Mouse (Mus musculus) central nervous system, embryonic 18 days (tissue): ENCODE results near the gene Zfp850. TPM values are rescaled to one million over a fixed set of nuclear protein-coding genes. Genes with fewer than 3 reads are reported as not detected.

Experiments used
- polyA plus RNA-seq: library from polyadenylated mRNA; depleted of rRNA; stranded (reverse); fragments of >200 nt; gene quantifications from 2 replicates; pipeline ENCODE4 v1.2.3, GENCODE M21; 2012; rRNA removed

Gene Zfp850
- polyA plus RNA-seq = 3.4 and 4.5 TPM in 2 replicates

GRCm38 (mm10) chr7:28013549-28014444, at the start of gene Zfp850:
Gene Zfp850 (minus strand): TSS chr7:28014115.

GRCm38 (mm10) chr7:28049476-28050409, 35.8 kb upstream of the Zfp850 start, which contains the start of gene Psmc4:
Gene Psmc4 (minus strand): TSS chr7:28050101.

DNA sequence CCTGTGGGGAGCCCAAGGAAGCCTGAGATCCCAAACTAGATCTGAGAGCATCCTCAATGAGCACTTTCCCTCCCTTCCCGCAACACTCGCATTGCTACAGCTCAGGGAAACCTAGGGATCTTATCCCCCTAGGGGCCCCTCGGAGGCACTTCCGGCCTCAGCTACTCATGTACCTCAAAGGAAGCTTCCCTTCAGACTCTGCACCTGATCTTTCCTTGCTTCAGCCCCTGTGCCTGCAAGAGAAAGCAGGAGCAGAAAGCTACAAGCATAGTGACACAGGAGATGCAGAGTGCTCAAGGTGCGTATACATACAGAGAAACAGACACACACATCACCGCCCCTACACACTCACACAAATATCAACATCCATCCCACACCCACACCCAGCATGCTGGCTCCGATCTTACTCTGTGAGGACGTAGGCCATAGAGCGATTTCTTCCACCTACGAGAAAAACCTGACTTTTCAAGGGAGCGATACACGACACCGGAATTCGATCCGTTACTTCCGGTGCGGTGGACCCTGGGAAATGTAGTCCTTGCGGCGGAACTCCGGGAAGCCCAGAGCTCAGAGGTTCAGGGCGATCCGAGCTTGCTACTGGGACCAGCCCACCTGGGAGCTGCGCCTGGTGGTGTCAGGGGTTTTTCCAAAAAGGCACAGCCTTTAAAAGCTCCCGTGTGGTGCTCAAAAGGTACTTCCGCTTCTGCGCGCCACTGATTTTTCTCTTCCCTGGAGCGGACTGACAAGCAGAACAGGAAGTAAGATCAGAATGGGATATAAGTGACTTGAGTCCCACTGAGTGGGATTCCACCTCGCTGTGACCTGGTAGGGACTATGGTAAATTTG, 35.0 kb downstream of the Zfp850 start, which contains the start of gene Zfp780b:
Gene Zfp780b (minus strand): TSS at position 489 of the 846 bp plus-strand sequence.

Other genes starting within 250 kb of the Zfp850 start
- gene Zfp626, start 206.9 kb downstream of the Zfp850 start, polyA plus RNA-seq = 3.5 and 3.6 TPM in 2 replicates
- gene Zfp59, start 175.5 kb downstream of the Zfp850 start, polyA plus RNA-seq = 5.9 and 6.2 TPM in 2 replicates
- 1.1 and 1.2 TPM in 2 replicates for gene Zfp607a, start 156.6 kb downstream of the Zfp850 start, polyA plus RNA-seq
- gene Zfp974, start 84.7 kb downstream of the Zfp850 start, polyA plus RNA-seq = 8.6 and 9.4 TPM in 2 replicates
- 9.6 and 10.5 TPM in 2 replicates for gene Zfp780b, start 34.9 kb downstream of the Zfp850 start, polyA plus RNA-seq
- 228 and 235 TPM in 2 replicates for gene Psmc4, start 36.0 kb upstream of the Zfp850 start, polyA plus RNA-seq
- 0.43 and 0.49 TPM in 2 replicates for gene Fcgbp, start 57.1 kb upstream of the Zfp850 start, polyA plus RNA-seq
- 0.03 TPM in 2 replicates for gene 9530053A07Rik, start 115.4 kb upstream of the Zfp850 start, polyA plus RNA-seq
- gene Fbl, start 155.6 kb upstream of the Zfp850 start, polyA plus RNA-seq = 203 and 219 TPM in 2 replicates
- gene Dyrk1b, start 165.4 kb upstream of the Zfp850 start, polyA plus RNA-seq = 24.1 and 28.7 TPM in 2 replicates